ENCODE assay signal across 8 mouse cellular contexts in the genomic region with DNA sequence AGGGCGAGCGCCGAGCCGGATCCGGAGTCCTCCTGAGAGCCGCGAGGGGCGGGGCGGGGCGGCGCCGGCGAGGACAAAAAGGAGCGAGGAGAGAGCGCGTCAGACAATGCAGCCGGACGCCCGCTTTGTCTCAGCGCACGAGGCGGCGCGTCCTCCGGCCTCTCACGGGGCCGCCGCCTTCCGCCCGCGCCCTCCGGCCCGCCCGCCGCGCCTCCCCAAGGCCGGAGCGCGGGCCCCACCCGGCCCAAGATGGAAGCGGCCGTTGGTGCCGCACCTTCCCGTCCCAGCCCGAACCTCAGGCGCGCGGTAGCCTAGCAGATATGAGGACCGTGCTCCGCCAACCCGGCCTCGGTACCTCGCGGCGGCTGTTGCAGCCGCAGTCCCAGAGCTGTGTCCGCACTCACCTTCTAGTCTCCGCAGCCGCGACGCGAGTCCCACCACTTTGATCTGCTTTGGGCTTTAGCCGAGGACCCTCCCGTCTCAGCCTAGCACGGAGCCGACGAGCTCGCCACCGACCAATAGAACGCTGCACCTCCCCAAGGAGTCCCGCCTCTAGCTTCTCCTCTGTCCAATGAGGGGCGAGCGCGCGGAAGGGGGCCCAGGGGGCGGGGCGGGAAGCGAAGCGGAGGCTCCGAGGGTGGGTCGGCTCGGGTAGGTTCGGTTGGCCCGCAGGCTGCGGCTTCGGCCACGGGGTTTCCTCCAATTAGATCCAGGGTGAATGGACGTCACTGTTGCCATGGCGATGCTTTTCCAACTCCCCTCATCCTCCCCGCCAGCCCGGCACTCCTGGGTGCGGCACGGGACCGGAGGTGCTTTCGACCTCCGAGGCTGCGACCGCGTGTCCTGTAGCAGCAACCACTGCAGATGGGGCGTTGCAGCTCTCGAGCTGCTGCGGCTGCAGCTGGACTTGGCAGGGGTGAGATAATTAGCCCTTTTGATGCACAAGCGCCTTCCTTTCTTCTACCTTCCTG. TPM values are rescaled to one million over a fixed set of nuclear protein-coding genes. Genes with fewer than 3 reads are reported as not detected.
DNase-seq lines count a peak whose midpoint lies in the region; ATAC-seq and TF ChIP-seq lines count a peak whose summit lies in the region.

A gene (minus strand): TSS at position 538 of the 971 bp plus-strand sequence.

- H3K27ac ChIP-seq in bone marrow, adult 2 months (ENCODE audit: control insufficient read depth, insufficient read depth, low read depth, low read length, poor library complexity), result peak within 1 kb of the TSS; percentile 99
- H3K27ac ChIP-seq in embryonic facial prominence, embryonic 15.5 days (replicated peaks), result peak within 1 kb of the TSS; percentile 100
- peak within 1 kb of the TSS; percentile 99 for H3K27ac ChIP-seq in limb, embryonic 14.5 days (replicated peaks; ENCODE audit: low read depth, low read length)
- H3K27ac ChIP-seq in midbrain, postnatal 0 days (ENCODE audit: low read depth, low read length), result peak within 1 kb of the TSS; percentile 100

- H3K4me3 ChIP-seq in bone marrow, adult 2 months (replicated peaks; ENCODE audit: control insufficient read depth, low read depth, low read length), result peak within 1 kb of the TSS; percentile 91
- peak within 1 kb of the TSS; percentile 93 for H3K4me3 ChIP-seq in embryonic facial prominence, embryonic 15.5 days (replicated peaks)
- peak within 1 kb of the TSS; percentile 78 for H3K4me3 ChIP-seq in limb, embryonic 14.5 days (replicated peaks; ENCODE audit: low read length)
- H3K4me3 ChIP-seq in midbrain, postnatal 0 days (ENCODE audit: low read depth, low read length), result peak within 1 kb of the TSS; percentile 99

- peak within 1 kb of the TSS; percentile 64 for H3K4me2 ChIP-seq in embryonic facial prominence, embryonic 15.5 days (replicated peaks)
- H3K4me2 ChIP-seq in limb, embryonic 14.5 days (replicated peaks; ENCODE audit: low read depth, low read length, severe bottlenecking), result peak within 1 kb of the TSS; percentile 69
- peak within 1 kb of the TSS; percentile 83 for H3K4me2 ChIP-seq in midbrain, postnatal 0 days (ENCODE audit: low read depth, low read length, poor library complexity, severe bottlenecking)

- no peaks in the 10 kb centered on the region for H3K4me1 ChIP-seq in bone marrow, adult 2 months (ENCODE audit: control insufficient read depth, insufficient read depth, low read length)
- peaks cover 20% of the 10 kb centered on the region for H3K4me1 ChIP-seq in embryonic facial prominence, embryonic 15.5 days
- peaks cover 9% of the 10 kb centered on the region; the same call in 1 of the 2 replicates for H3K4me1 ChIP-seq in limb, embryonic 14.5 days (ENCODE audit: control insufficient read depth, insufficient read depth, low read length)
- H3K4me1 ChIP-seq in midbrain, postnatal 0 days (ENCODE audit: insufficient read depth, low read length), result peaks cover 4% of the 10 kb centered on the region; the same call in 1 of the 2 replicates

- peak; percentile 99 for ATAC-seq in embryonic facial prominence, embryonic 15.5 days (ENCODE audit: insufficient number of reproducible peaks, low FRiP score, low TSS enrichment, low read depth)
- peak; percentile 99 for ATAC-seq in limb, embryonic 14.5 days (ENCODE audit: low FRiP score, low read depth)
- ATAC-seq in midbrain, postnatal 0 days (ENCODE audit: low FRiP score), result peak; percentile 99

- TF ChIP-seq POLR2A in bone marrow, adult 2 months (IDR thresholded peaks at IDR 0.05; ENCODE audit: borderline replicate concordance, control insufficient read depth, low read depth, low read length), result peak; percentile 98
- TF ChIP-seq POLR2A in limb, embryonic 14.5 days (IDR thresholded peaks at IDR 0.05; ENCODE audit: borderline replicate concordance, extremely low read depth, insufficient read depth, insufficient read length), result peak; percentile 96

- H3K9me3 ChIP-seq in embryonic facial prominence, embryonic 15.5 days (replicated peaks), result peaks cover 5% of the 10 kb centered on the region; the same call in 1 of the 2 replicates
- peaks cover 17% of the 10 kb centered on the region for H3K9me3 ChIP-seq in limb, embryonic 14.5 days (ENCODE audit: control insufficient read depth, low read length)
- H3K9me3 ChIP-seq in midbrain, postnatal 0 days (ENCODE audit: low read length), result no peaks in the 10 kb centered on the region

- peak within 1 kb of the TSS; percentile 90 for H3K9ac ChIP-seq in embryonic facial prominence, embryonic 15.5 days
- H3K9ac ChIP-seq in limb, embryonic 14.5 days (ENCODE audit: low read depth, low read length, severe bottlenecking), result peak within 1 kb of the TSS; percentile 97
- peak within 1 kb of the TSS; percentile 100 for H3K9ac ChIP-seq in midbrain, postnatal 0 days (replicated peaks; ENCODE audit: low read length, poor library complexity, severe bottlenecking)

- no peaks in the 10 kb centered on the region for H3K27me3 ChIP-seq in embryonic facial prominence, embryonic 15.5 days
- H3K27me3 ChIP-seq in limb, embryonic 14.5 days (ENCODE audit: control insufficient read depth, insufficient read depth, low read length), result no peaks in the 10 kb centered on the region
- H3K27me3 ChIP-seq in midbrain, postnatal 0 days (ENCODE audit: insufficient read depth, low read length), result no peaks in the 10 kb centered on the region

- no peak for TF ChIP-seq CTCF in bone marrow, adult 2 months (IDR thresholded peaks at IDR 0.05; ENCODE audit: control insufficient read depth, insufficient read depth, low read length)
- TF ChIP-seq CTCF in midbrain, postnatal 0 days (IDR thresholded peaks at IDR 0.05), result no peak

- H3K36me3 ChIP-seq in embryonic facial prominence, embryonic 15.5 days, result peaks cover 26% of the 10 kb centered on the region
- peaks cover 29% of the 10 kb centered on the region for H3K36me3 ChIP-seq in limb, embryonic 14.5 days (ENCODE audit: control insufficient read depth, insufficient read depth, low read length)
- H3K36me3 ChIP-seq in midbrain, postnatal 0 days (ENCODE audit: insufficient read depth, low read length), result no peaks in the 10 kb centered on the region

- under 1% methylated on average over 103 of the region's 103 CpGs for whole genome bisulfite sequencing in bone marrow, adult 2 months
- under 1% methylated on average over 88 of the region's 103 CpGs for WGBS in embryonic facial prominence, embryonic 15.5 days
- WGBS in limb, embryonic 14.5 days, result 3% methylated on average over 60 of the region's 103 CpGs
- WGBS in midbrain, postnatal 0 days, result under 1% methylated on average over 94 of the region's 103 CpGs

- DNase-seq in 416B (ENCODE audit: low read depth), result peak; percentile 96
- peak; percentile 97 for DNase-seq in heart, adult 8-10 months (ENCODE audit: low spot score)
- DNase-seq in kidney, adult 9 months, result peak; percentile 98
- peak; percentile 99 for DNase-seq in limb, embryonic 14.5 days (ENCODE audit: low spot score)
- peak; percentile 99 for DNase-seq in midbrain, postnatal 0 days (ENCODE audit: low spot score)
- DNase-seq in spleen, postnatal 14 days (ENCODE audit: low spot score in 2 of 2), result peak; percentile 87 to 88

RNA-seq across cellular contexts. Expression of the gene that starts here (rescaled TPM):
- 42.3 and 84.6 TPM in 2 replicates for polyA plus RNA-seq in bone marrow, adult 2 months (2011; ENCODE audit: insufficient read depth, insufficient read length, low replicate concordance, missing spikeins)
- 527 and 542 TPM in 2 replicates for polyA plus RNA-seq in embryonic facial prominence, embryonic 15.5 days (2015; fragmentation: Nextera tagmentation; extraction: Ambion mirVana)
- 10 to 100 TPM; 52.2 to 54.3 (median 53.1) TPM for total RNA-seq in heart, adult 8-10 months (2022)
- 218 and 251 TPM in 2 replicates for polyA plus RNA-seq in limb, embryonic 14.5 days (2012; rRNA removed)
- polyA plus RNA-seq in limb, embryonic 14.5 days (2014; fragmentation: Nextera tagmentation; extraction: Ambion mirVana), result 588 and 626 TPM in 2 replicates
- 675 and 762 TPM in 2 replicates for total RNA-seq in midbrain, postnatal 0 days (2014; rRNA removed)
- polyA plus RNA-seq in midbrain, postnatal 0 days (2015; fragmentation: Nextera tagmentation; extraction: Ambion mirVana), result 1,218 and 1,259 TPM in 2 replicates

Comparison
In these comparisons a context has a peak if more than half of its experiments do, and no peak if none do; other contexts are left out.
1. Peak in every context shown above with its lines: DNase-seq, ATAC-seq, H3K4me3 ChIP-seq and H3K27ac ChIP-seq.
2. RNA of the gene that starts here (total RNA-seq): 675 to 762 TPM in midbrain, postnatal 0 days; 52.2 to 54.3 TPM in heart, adult 8-10 months; every median in the first group is over 10 times any median in the second.